ENCODE assay signal across 8 mouse cellular contexts in the genomic region with DNA sequence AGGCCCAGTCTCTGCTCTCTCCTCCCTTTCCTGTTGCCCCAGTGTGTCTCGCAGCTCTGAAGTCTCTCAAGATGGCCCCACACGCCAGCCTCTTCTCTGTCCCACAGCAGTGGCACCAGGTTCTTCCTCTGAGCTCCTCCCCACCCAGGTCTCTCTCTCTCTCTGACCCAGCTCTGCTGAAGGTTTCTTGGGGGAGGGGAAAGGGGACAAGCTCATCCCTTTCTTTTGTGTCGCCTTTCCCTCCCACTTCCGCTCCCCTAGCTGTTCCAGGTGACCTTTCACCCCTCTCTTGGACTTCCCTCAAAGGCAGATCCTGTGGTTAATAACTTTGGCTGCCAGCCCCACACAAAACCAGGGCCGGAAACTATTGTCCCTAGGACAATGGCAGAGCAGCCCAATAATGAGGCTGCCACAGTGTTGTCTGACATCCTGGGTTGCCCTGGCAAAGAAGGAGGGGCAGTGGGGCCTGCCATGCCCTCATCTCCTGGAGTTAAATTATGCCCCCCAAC. TPM values are rescaled to one million over a fixed set of nuclear protein-coding genes. Genes with fewer than 3 reads are reported as not detected.
DNase-seq lines count a peak whose midpoint lies in the region; ATAC-seq and TF ChIP-seq lines count a peak whose summit lies in the region.
"Had no signal": no experiment of that assay in that cellular context is flagged by ENCODE, and none has a peak within 500 bp of the region (broad histone marks: within the 10 kb centered on the region; RNA-seq: fewer than 3 reads in every experiment).

No protein-coding gene starts in this region.

- no peaks in the 10 kb centered on the region for H3K36me3 ChIP-seq in heart, embryonic 13.5 days
- H3K36me3 ChIP-seq in kidney, postnatal 0 days (ENCODE audit: insufficient read depth, low read length): no peaks in the 10 kb centered on the region
- no peaks in the 10 kb centered on the region for H3K36me3 ChIP-seq in midbrain, embryonic 15.5 days (replicated peaks)

- TF ChIP-seq CTCF in kidney, postnatal 0 days (IDR thresholded peaks at IDR 0.05; ENCODE audit: low read depth): no peak

- peak; percentile 31; the same call in 1 of the 2 replicates for ATAC-seq in heart, embryonic 13.5 days (ENCODE audit: extremely low read depth, insufficient number of reproducible peaks, low FRiP score, low TSS enrichment)
- ATAC-seq in kidney, postnatal 0 days (replicated peaks; ENCODE audit: low FRiP score, low read depth): peak; percentile 76
- ATAC-seq in midbrain, embryonic 15.5 days (replicated peaks): peak; percentile 70
- ATAC-seq in CD4-positive, CD25-positive, alpha-beta regulatory T cell, adult 4 months: no peak

- H3K4me1 ChIP-seq in heart, embryonic 13.5 days: no peaks in the 10 kb centered on the region
- peaks cover 34% of the 10 kb centered on the region for H3K4me1 ChIP-seq in kidney, postnatal 0 days (replicated peaks; ENCODE audit: insufficient read depth, low read length)
- no peaks in the 10 kb centered on the region for H3K4me1 ChIP-seq in midbrain, embryonic 15.5 days

- peak; percentile 66 for DNase-seq in ES-CJ7 (ENCODE audit: low read depth, low spot score)
- peak; percentile 55 for DNase-seq in adrenal gland, postnatal 14 days
- peak; percentile 82 for DNase-seq in kidney, postnatal 0 days (ENCODE audit: low spot score)
- no peak for DNase-seq in natural killer cell, adult 2 months (ENCODE audit: low spot score in 2 of 2)

- no peaks in the 10 kb centered on the region for H3K9me3 ChIP-seq in heart, embryonic 13.5 days
- no peaks in the 10 kb centered on the region for H3K9me3 ChIP-seq in kidney, postnatal 0 days (replicated peaks; ENCODE audit: low read length)
- H3K9me3 ChIP-seq in midbrain, embryonic 15.5 days: no peaks in the 10 kb centered on the region

- WGBS in heart, embryonic 13.5 days: 37% methylated on average over 5 of the region's 5 CpGs
- 21% methylated on average over 5 of the region's 5 CpGs for WGBS in kidney, postnatal 0 days
- WGBS in midbrain, embryonic 15.5 days: 13% methylated on average over 5 of the region's 5 CpGs

- H3K27ac ChIP-seq in heart, embryonic 13.5 days (replicated peaks): no peak overlapping the region
- no peak overlapping the region for H3K27ac ChIP-seq in kidney, postnatal 0 days
- no peak overlapping the region for H3K27ac ChIP-seq in midbrain, embryonic 15.5 days

- H3K9ac ChIP-seq in heart, embryonic 13.5 days: no peak overlapping the region
- H3K9ac ChIP-seq in kidney, postnatal 0 days (ENCODE audit: low read depth, low read length): no peak overlapping the region
- no peak overlapping the region for H3K9ac ChIP-seq in midbrain, embryonic 15.5 days

- H3K4me2 ChIP-seq in heart, embryonic 13.5 days: no peak overlapping the region
- no peak overlapping the region for H3K4me2 ChIP-seq in kidney, postnatal 0 days (ENCODE audit: low read length)
- H3K4me2 ChIP-seq in midbrain, embryonic 15.5 days: no peak overlapping the region

- no peak overlapping the region for H3K4me3 ChIP-seq in heart, embryonic 13.5 days
- H3K4me3 ChIP-seq in kidney, postnatal 0 days (replicated peaks; ENCODE audit: low read depth, low read length): no peak overlapping the region
- H3K4me3 ChIP-seq in midbrain, embryonic 15.5 days: no peak overlapping the region

- no peaks in the 10 kb centered on the region for H3K27me3 ChIP-seq in heart, embryonic 13.5 days (replicated peaks)
- no peaks in the 10 kb centered on the region for H3K27me3 ChIP-seq in kidney, postnatal 0 days (ENCODE audit: insufficient read depth, low read length)
- no peaks in the 10 kb centered on the region for H3K27me3 ChIP-seq in midbrain, embryonic 15.5 days (replicated peaks)

RNA-seq across cellular contexts. Expression of gene Pax8, which starts 27.6 kb away (rescaled TPM):
- total RNA-seq in adrenal gland, postnatal 14 days (2021): not detected in 2 replicates
- polyA plus RNA-seq in heart, embryonic 13.5 days (2015; fragmentation: Nextera tagmentation; extraction: Ambion mirVana): 0.23 TPM in 1 of 2 replicates, not detected in the other
- 116 and 120 TPM in 2 replicates for polyA plus RNA-seq in kidney, postnatal 0 days (2015; fragmentation: Nextera tagmentation; extraction: Ambion mirVana)
- 3.3 and 3.6 TPM in 2 replicates for polyA plus RNA-seq in midbrain, embryonic 15.5 days (2015; fragmentation: Nextera tagmentation; extraction: Ambion mirVana)
- not detected for polyA plus RNA-seq in CD4-positive, CD25-positive, alpha-beta regulatory T cell, adult 4 months (2017; shearing (Covaris generic))
- total RNA-seq: left cerebral cortex, postnatal 14 days had no signal

Comparison
In these comparisons a context has a peak if more than half of its experiments do, and no peak if none do; other contexts are left out.
1. DNase-seq: peak in ES-CJ7 (single experiment), adrenal gland, postnatal 14 days (single experiment) and kidney, postnatal 0 days (single experiment); none in natural killer cell, adult 2 months (0 of 2).
2. RNA of gene Pax8, which starts 27.6 kb away (polyA plus RNA-seq): 116 to 120 TPM in kidney, postnatal 0 days; 3.3 to 3.6 TPM in midbrain, embryonic 15.5 days, 0.23 TPM in heart, embryonic 13.5 days and not detected in CD4-positive, CD25-positive, alpha-beta regulatory T cell, adult 4 months; every median in the first group is over 10 times any median in the second.